Mouse (Mus musculus) kidney, adult 2 months (tissue): ENCODE results near the gene Hook2. TPM values are rescaled to one million over a fixed set of nuclear protein-coding genes. Genes with fewer than 3 reads are reported as not detected.

Experiments
- DNase-seq: peaks from one replicate; pipeline ENCODE4 v3.0.0; 2021
- H3K27ac ChIP-seq: fragments of 200-500 bp; 2 replicates; pipeline ENCODE4 v1.5.1; 2012; ENCODE audit warnings: low read depth, low read length, control low read depth, inconsistent platforms; ENCODE audit not compliant: insufficient read depth
- H3K27me3 ChIP-seq: fragments of 200-500 bp; replicated peaks from 2 replicates; pipeline ENCODE4 v1.6.1; 2012; ENCODE audit warnings: mild to moderate bottlenecking, moderate library complexity, low read length, inconsistent platforms; ENCODE audit not compliant: control insufficient read depth, insufficient read depth
- H3K36me3 ChIP-seq: fragments of 200-500 bp; 2 replicates; pipeline ENCODE4 v1.6.1; 2012; ENCODE audit warnings: mild to moderate bottlenecking, moderate library complexity, low read length, inconsistent platforms; ENCODE audit not compliant: control insufficient read depth, insufficient read depth
- H3K4me1 ChIP-seq: fragments of 200-500 bp; 2 replicates; pipeline ENCODE4 v1.6.1; 2011; ENCODE audit warnings: low read length; ENCODE audit not compliant: control insufficient read depth, insufficient read depth
- H3K4me3 ChIP-seq: fragments of 200-500 bp; 2 replicates; pipeline ENCODE4 v1.5.1; 2011; ENCODE audit warnings: mild to moderate bottlenecking, low read depth, low read length, control low read depth; ENCODE audit not compliant: insufficient read depth
- CTCF ChIP-seq: fragments of 200-500 bp; conservative IDR thresholded peaks from 2 replicates; pipeline ENCODE4 v1.5.1; 2011; ENCODE audit warnings: low read depth, mild to moderate bottlenecking, control low read depth, low read length, moderate library complexity, mixed read lengths; ENCODE audit not compliant: insufficient read depth, insufficient read length
- POLR2A ChIP-seq: fragments of 200-500 bp; IDR thresholded peaks from one replicate; pipeline ENCODE4 v1.6.1; 2011; ENCODE audit warnings: low read depth, low read length, control low read depth
- WGBS: fragments of 180-500 bp; shearing (Covaris S2); methylation state at CpG from one replicate; pipeline ENCODE4 v1.1.7; 2018; 5-methylcytosine and 5-hydroxymethylcytosine counted together
- polyA plus RNA-seq: library from polyadenylated mRNA; depleted of rRNA; stranded (reverse); fragments of >200 nt; gene quantifications from 2 replicates; pipeline ENCODE4 v1.2.3, GENCODE M21; 2012

The Hook2 gene
- polyA plus RNA-seq, 1 experiment: 34.6 TPM

DNA sequence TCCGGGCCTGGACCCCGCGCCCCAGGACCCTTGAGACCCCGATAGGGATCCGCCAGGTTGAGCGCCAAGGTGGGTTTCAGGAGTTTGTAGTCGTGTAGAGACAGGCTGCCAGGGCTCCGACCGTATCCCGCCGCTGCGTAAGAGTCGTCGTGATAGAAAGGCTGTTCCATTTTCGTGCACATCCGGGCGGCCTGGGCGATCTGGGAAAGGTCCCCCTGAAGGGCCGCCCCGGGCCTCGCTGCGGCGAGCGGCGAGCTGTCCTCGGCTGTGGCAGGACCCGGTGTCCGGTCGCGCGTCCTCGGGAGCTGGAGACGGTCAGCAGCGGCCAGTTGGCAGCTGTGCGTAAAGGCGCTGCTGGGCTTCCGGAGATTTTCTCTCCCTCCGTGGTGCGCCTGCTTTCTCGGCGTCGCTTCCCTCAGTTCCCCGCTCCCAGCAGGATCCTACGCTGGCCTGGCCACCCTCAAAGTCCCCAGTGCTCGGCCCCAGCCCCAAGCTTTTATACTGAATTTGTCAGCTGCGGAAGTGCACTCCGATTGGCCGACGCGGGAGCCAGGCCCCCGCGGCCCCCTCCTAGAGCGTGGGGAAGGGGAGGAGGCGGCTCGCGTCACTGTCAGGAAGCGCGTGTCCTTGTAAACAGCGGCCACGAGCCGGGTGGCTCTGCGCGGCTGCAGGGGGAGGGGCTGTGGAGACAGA, 12.0 kb upstream of the Hook2 start, which contains the start of gene Junb:
Gene Junb, minus strand, starts transcription at position 471 of the 693 bp plus-strand sequence.
- DNase-seq: peak; percentile 98
- H3K4me3 ChIP-seq: peak within 1 kb of the TSS; percentile 43
- peaks cover 43% of the 10 kb centered on the region for H3K4me1 ChIP-seq
- no peaks in the 10 kb centered on the region for H3K36me3 ChIP-seq
- TF ChIP-seq POLR2A (peak; percentile 100), CTCF (no peak)
- no peaks in the 10 kb centered on the region for H3K27me3 ChIP-seq
- WGBS: under 1% methylated on average over 63 of the region's 63 CpGs
- H3K27ac ChIP-seq: peak within 1 kb of the TSS; percentile 96

DNA sequence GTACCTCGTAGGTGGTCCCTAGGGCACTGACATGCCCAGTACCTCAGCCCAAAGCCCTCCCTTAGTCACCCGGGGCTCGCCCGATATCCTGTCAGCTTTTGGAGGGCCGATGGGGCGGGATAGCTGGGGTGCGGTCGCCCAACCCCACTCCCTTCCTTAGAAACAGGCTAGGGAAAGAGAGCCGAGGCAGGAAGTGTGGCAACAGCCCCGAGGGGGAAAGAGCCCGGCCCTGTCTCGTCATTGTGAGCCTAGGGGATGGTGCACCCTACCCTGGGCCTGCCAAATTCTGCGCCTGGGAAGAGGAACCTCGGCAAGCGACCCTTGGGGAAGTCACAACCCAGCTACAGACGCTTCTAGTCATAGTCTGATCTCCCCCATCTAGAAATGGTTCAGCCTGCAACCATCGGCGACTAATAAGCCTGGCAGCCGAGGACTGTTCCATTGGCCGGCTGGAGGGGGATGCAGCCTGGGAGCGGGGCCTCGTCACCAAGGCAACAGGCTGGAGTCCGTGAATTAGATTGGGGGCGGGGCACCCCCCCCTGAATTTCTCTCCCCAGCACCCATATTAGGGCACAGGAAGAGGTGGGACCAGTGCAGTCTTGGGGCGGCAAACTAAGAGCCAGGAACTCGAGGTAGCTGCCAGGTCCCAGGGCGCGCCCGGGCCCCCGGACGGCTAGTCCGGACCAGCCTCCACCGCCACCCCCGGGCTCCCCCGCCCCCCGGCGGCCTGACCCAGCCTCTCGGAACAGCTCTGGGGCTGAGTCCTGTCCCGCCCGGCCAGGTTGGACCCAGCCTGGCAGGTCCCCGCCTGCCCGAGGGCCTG, 10.6 kb upstream of the Hook2 start:
- H3K36me3 ChIP-seq: no peaks in the 10 kb centered on the region
- peak; percentile 98 for DNase-seq
- under 1% methylated on average over 42 of the region's 42 CpGs for WGBS
- peak overlapping the region; percentile 30 for H3K4me3 ChIP-seq
- TF ChIP-seq CTCF (no peak), POLR2A (peak; percentile 22)
- H3K4me1 ChIP-seq: peaks cover 48% of the 10 kb centered on the region
- H3K27me3 ChIP-seq: no peaks in the 10 kb centered on the region
- H3K27ac ChIP-seq: peak overlapping the region; percentile 98

DNA sequence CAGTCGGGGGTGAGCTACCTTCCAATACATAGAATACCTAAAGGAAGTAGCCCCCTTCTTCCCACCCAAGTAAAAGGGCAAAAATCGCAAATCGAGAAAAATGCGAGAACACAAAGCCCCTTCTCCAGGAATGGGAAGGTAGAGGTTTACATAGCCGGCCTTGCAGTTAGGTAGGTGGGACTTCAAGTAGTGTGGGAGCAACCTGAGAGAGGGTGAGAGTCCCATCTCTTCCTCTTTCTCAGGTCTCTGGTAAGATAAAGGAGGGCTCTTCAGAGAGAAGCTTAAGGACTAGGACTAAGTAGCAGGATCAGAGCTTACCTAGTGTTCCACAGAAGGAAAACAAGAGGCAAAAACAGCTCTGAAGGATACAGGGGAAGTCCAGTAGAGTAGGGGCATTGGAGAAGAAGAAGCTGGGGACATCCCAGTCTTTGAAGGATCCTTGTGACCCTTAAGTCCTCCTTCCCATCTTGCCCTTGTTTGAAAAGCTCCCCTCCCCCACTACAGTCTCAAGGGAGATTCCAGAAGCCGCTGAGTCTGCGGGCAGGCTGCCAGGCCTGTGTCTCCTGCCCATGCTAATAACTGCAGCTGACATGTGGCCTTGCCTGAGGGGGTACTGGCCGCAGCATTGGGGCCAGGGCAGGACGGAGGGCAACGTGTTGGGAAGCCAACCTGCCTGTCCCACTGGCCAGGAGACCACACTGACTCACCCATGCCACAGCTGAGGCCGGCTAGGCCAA, 9.6 kb upstream of the Hook2 start:
- H3K36me3 ChIP-seq: no peaks in the 10 kb centered on the region
- no peaks in the 10 kb centered on the region for H3K27me3 ChIP-seq
- H3K27ac ChIP-seq: peak overlapping the region; percentile 98
- H3K4me1 ChIP-seq: peaks cover 47% of the 10 kb centered on the region
- H3K4me3 ChIP-seq: peak overlapping the region; percentile 30; the same call in 1 of the 2 replicates
- TF ChIP-seq POLR2A: no peak
- WGBS: 10% methylated on average over 11 of the region's 11 CpGs
- peak; percentile 98 for DNase-seq

DNA sequence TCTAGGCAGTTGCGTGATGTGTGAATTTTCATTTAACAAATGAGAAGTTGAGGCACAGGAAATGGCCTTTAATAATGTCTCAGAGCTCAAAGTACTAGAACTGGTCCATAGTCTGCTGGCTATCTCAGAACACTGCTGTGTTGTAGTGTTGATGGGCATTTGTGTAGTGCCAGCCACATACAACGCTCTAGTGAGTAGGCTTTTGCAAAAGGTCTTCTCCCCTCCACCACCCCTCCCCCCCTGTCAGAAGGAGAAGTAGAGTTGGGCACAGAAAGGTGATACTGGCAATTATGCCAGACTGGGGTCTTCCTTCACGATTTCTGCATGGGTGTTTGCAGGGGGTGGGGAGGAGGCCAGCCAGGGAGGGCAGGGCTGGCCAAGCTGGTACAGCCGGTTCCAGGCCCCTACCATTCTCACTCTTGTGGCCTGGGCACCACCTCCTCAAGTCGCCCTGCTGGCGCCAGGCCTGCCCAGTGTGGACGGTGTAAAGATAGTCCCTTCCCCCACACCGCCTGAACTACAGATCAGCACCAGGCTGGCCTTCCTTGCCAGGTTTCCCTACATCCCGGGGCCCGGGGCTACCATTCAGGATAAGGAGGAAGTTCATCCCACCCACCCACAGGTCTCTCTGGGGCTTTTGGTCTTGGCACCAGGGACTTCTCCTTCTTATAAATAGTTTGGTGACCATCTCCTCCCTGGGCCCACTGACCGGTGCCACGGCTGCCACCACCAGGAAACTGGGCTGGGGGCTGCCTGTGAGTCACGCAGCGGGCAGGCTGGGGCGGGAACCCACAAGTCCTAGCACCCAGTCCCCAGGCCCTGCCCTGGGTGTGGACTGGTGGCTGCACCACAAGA, 8.5 kb upstream of the Hook2 start:
- peak; percentile 72 for DNase-seq
- H3K27ac ChIP-seq: peak overlapping the region; percentile 98
- peaks cover 49% of the 10 kb centered on the region for H3K4me1 ChIP-seq
- no peaks in the 10 kb centered on the region for H3K27me3 ChIP-seq
- H3K36me3 ChIP-seq: no peaks in the 10 kb centered on the region
- no peak for TF ChIP-seq POLR2A
- TF ChIP-seq CTCF: no peak
- 47% methylated on average over 15 of the region's 15 CpGs for WGBS
- no peak overlapping the region for H3K4me3 ChIP-seq

DNA sequence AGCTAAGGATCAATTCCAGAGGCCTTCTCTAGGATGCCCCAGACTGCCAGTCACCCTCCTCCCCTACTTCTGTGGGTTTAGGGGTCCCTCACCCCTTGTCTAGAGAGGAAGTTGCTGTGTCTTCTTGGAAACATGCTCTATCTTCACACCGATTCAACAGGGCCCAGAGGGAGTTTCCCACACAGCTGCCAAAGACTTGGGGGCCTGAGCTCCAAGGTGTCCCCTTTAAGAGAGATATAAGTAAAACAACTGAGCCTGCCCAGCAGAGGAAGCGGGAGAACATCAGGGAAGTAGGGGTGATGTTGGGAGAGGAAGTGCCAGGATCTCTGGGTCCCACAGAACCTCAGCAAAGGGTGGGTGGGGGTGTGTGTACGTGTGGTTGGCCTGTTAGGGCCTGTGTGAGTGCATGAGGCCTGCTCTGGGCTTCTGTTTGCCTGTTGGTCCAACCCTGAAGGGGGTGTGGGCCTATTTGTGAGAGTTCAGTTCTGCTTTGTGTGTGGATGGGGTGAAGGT, 7.8 kb upstream of the Hook2 start:
- Histone ChIP-seq H3K36me3 (no peaks in the 10 kb centered on the region), H3K27me3 (no peaks in the 10 kb centered on the region), H3K27ac (peak overlapping the region; percentile 98), H3K4me1 (peaks cover 49% of the 10 kb centered on the region), H3K4me3 (no peak overlapping the region)
- DNase-seq: no peak
- no peak for TF ChIP-seq POLR2A
- no peak for TF ChIP-seq CTCF
- WGBS: 45% methylated on average over 3 of the region's 3 CpGs

DNA sequence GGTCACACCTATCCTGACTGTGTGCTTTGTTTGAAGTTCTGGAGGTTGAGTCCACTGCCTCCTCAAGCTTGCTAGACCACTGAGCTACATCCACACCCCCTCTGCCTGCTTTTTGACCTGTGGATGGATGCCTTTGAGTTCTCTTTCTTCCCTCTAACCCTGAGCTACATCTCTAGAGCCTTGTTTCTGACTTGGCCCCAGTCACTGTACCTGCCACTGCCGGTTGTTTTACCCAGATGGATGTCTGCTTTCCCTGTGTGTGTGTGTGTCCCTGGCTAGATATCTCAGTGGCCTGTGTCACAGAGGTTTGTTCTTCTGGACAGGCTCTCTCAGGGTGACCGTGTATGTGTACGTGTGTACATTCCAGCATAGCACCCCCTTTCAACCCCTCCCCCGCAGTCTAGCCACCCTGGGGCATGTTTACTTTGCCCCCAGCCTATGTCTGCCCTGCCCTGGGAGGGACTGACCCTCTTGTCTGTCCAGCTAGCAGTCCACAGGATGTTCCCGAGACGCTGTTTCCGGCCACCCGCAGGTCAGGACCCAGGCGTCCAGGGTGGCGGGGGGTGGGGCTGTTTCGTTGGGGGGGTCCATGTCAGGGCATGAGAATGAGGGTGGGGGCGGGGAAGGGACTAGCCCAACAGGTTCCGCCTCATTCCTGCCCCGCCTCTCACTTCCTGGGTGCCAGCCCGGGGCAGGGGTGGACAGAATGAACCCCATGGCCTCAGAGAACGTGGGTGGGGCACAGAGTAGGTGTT, 5.9 kb upstream of the Hook2 start:
- WGBS: 4% methylated on average over 16 of the region's 16 CpGs
- DNase-seq: peak; percentile 80
- H3K4me1 ChIP-seq: peaks cover 45% of the 10 kb centered on the region
- H3K27ac ChIP-seq: peak overlapping the region; percentile 84
- H3K4me3 ChIP-seq: no peak overlapping the region
- H3K36me3 ChIP-seq: no peaks in the 10 kb centered on the region
- TF ChIP-seq CTCF (no peak), POLR2A (no peak)
- no peaks in the 10 kb centered on the region for H3K27me3 ChIP-seq
